Mouse (Mus musculus): ENCODE data around the gene Papss2. TPM values are rescaled to one million over a fixed set of nuclear protein-coding genes. Genes with fewer than 3 reads are reported as not detected.
"Not testable (repeated sequence)": the region's sequence is repeated elsewhere in the genome, so short reads cannot be mapped to it uniquely, and the experiment has no call there.

The Papss2 gene
- polyA plus RNA-seq, 1 experiment = 168 TPM

GRCm38 (mm10) chr19:32648019-32648571 is 52.5 kb downstream of the Papss2 start:
- 51% methylated on average over 10 of the region's 10 CpGs for WGBS
- TF ChIP-seq CTCF (conservative IDR thresholded peaks at IDR 0.05; ENCODE audit: insufficient read depth, insufficient read length, low read depth, low read length) (no peak), POLR2A (IDR thresholded peaks at IDR 0.05; ENCODE audit: low read depth, low read length) (no peak)
- DNase-seq = no peak
- Histone ChIP-seq H3K27ac (ENCODE audit: insufficient read depth, low read depth, low read length) (no peak overlapping the region), H3K27me3 (replicated peaks; ENCODE audit: control insufficient read depth, insufficient read depth, low read length) (no peaks in the 10 kb centered on the region), H3K36me3 (ENCODE audit: control insufficient read depth, insufficient read depth, low read length) (peaks cover 5% of the 10 kb centered on the region), H3K4me3 (ENCODE audit: insufficient read depth, low read depth, low read length) (no peak overlapping the region), H3K4me1 (ENCODE audit: control insufficient read depth, insufficient read depth, low read length) (no peaks in the 10 kb centered on the region)

- no peak overlapping the region for H3K27ac ChIP-seq (ENCODE audit: insufficient read depth, low read depth, low read length)
These were observed 55.5 kb downstream of the Papss2 start for GRCm38 (mm10) chr19:32651046-32651445.

GRCm38 (mm10) chr19:32653122-32653521 is 57.5 kb downstream of the Papss2 start:
- 73% methylated on average over 5 of the region's 5 CpGs for WGBS
- peaks cover 2% of the 10 kb centered on the region; the same call in 1 of the 2 replicates for H3K36me3 ChIP-seq (ENCODE audit: control insufficient read depth, insufficient read depth, low read length)
- no peak overlapping the region for H3K4me3 ChIP-seq (ENCODE audit: insufficient read depth, low read depth, low read length)
- DNase-seq = peak; percentile 24
- H3K27me3 ChIP-seq (replicated peaks; ENCODE audit: control insufficient read depth, insufficient read depth, low read length) = no peaks in the 10 kb centered on the region
- H3K4me1 ChIP-seq (ENCODE audit: control insufficient read depth, insufficient read depth, low read length) = no peaks in the 10 kb centered on the region
- no peak for TF ChIP-seq POLR2A (IDR thresholded peaks at IDR 0.05; ENCODE audit: low read depth, low read length)
- TF ChIP-seq CTCF (conservative IDR thresholded peaks at IDR 0.05; ENCODE audit: insufficient read depth, insufficient read length, low read depth, low read length) = no peak
- peak overlapping the region; percentile 46 for H3K27ac ChIP-seq (ENCODE audit: insufficient read depth, low read depth, low read length)

More at GRCm38 (mm10) chr19:32651046-32651445, 55.5 kb downstream of the Papss2 start:
- DNase-seq = no peak
- H3K36me3 ChIP-seq (ENCODE audit: control insufficient read depth, insufficient read depth, low read length) = peaks cover 2% of the 10 kb centered on the region; the same call in 1 of the 2 replicates
- H3K4me1 ChIP-seq (ENCODE audit: control insufficient read depth, insufficient read depth, low read length) = no peaks in the 10 kb centered on the region
- no peaks in the 10 kb centered on the region for H3K27me3 ChIP-seq (replicated peaks; ENCODE audit: control insufficient read depth, insufficient read depth, low read length)
- 92% methylated on average over 5 of the region's 5 CpGs for WGBS
- no peak overlapping the region for H3K4me3 ChIP-seq (ENCODE audit: insufficient read depth, low read depth, low read length)
- TF ChIP-seq POLR2A (IDR thresholded peaks at IDR 0.05; ENCODE audit: low read depth, low read length) (no peak), CTCF (conservative IDR thresholded peaks at IDR 0.05; ENCODE audit: insufficient read depth, insufficient read length, low read depth, low read length) (no peak)

- 76% methylated on average over 7 of the region's 7 CpGs for WGBS
- Histone ChIP-seq H3K27me3 (replicated peaks; ENCODE audit: control insufficient read depth, insufficient read depth, low read length) (no peaks in the 10 kb centered on the region), H3K4me1 (ENCODE audit: control insufficient read depth, insufficient read depth, low read length) (no peaks in the 10 kb centered on the region), H3K4me3 (ENCODE audit: insufficient read depth, low read depth, low read length) (no peak overlapping the region), H3K27ac (ENCODE audit: insufficient read depth, low read depth, low read length) (peak overlapping the region; percentile 46), H3K36me3 (ENCODE audit: control insufficient read depth, insufficient read depth, low read length) (peaks cover 2% of the 10 kb centered on the region; the same call in 1 of the 2 replicates)
- TF ChIP-seq POLR2A (IDR thresholded peaks at IDR 0.05; ENCODE audit: low read depth, low read length) (no peak), CTCF (conservative IDR thresholded peaks at IDR 0.05; ENCODE audit: insufficient read depth, insufficient read length, low read depth, low read length) (no peak)
- DNase-seq = no peak
These were observed 58.2 kb downstream of the Papss2 start for GRCm38 (mm10) chr19:32653630-32654362.

- Histone ChIP-seq H3K27me3 (replicated peaks; ENCODE audit: control insufficient read depth, insufficient read depth, low read length) (no peaks in the 10 kb centered on the region), H3K27ac (ENCODE audit: insufficient read depth, low read depth, low read length) (no peak overlapping the region), H3K36me3 (ENCODE audit: control insufficient read depth, insufficient read depth, low read length) (peaks cover 4% of the 10 kb centered on the region; the same call in 1 of the 2 replicates), H3K4me3 (ENCODE audit: insufficient read depth, low read depth, low read length) (no peak overlapping the region), H3K4me1 (ENCODE audit: control insufficient read depth, insufficient read depth, low read length) (no peaks in the 10 kb centered on the region; the same call in 1 of the 2 replicates)
- peak; percentile 61 for DNase-seq
- WGBS = 54% methylated on average over 5 of the region's 5 CpGs
- TF ChIP-seq CTCF (conservative IDR thresholded peaks at IDR 0.05; ENCODE audit: insufficient read depth, insufficient read length, low read depth, low read length) (no peak), POLR2A (IDR thresholded peaks at IDR 0.05; ENCODE audit: low read depth, low read length) (no peak)
These were observed 63.8 kb downstream of the Papss2 start for GRCm38 (mm10) chr19:32659346-32659745.

- Histone ChIP-seq H3K4me3 (ENCODE audit: insufficient read depth, low read depth, low read length) (no peak overlapping the region), H3K27ac (ENCODE audit: insufficient read depth, low read depth, low read length) (no peak overlapping the region), H3K36me3 (ENCODE audit: control insufficient read depth, insufficient read depth, low read length) (peaks cover 9% of the 10 kb centered on the region; the same call in 1 of the 2 replicates), H3K4me1 (ENCODE audit: control insufficient read depth, insufficient read depth, low read length) (no peaks in the 10 kb centered on the region; the same call in 1 of the 2 replicates), H3K27me3 (replicated peaks; ENCODE audit: control insufficient read depth, insufficient read depth, low read length) (no peaks in the 10 kb centered on the region)
- TF ChIP-seq CTCF (conservative IDR thresholded peaks at IDR 0.05; ENCODE audit: insufficient read depth, insufficient read length, low read depth, low read length) (no peak), POLR2A (IDR thresholded peaks at IDR 0.05; ENCODE audit: low read depth, low read length) (no peak)
- WGBS = 62% methylated on average over 6 of the region's 6 CpGs
- DNase-seq = peak; percentile 61
These were observed 67.3 kb downstream of the Papss2 start for GRCm38 (mm10) chr19:32662936-32663335.

GRCm38 (mm10) chr19:32665243-32665642 is 69.7 kb downstream of the Papss2 start:
- Histone ChIP-seq H3K27ac (ENCODE audit: insufficient read depth, low read depth, low read length) (no peak overlapping the region), H3K4me3 (ENCODE audit: insufficient read depth, low read depth, low read length) (no peak overlapping the region), H3K36me3 (ENCODE audit: control insufficient read depth, insufficient read depth, low read length) (peaks cover 9% of the 10 kb centered on the region; the same call in 1 of the 2 replicates), H3K4me1 (ENCODE audit: control insufficient read depth, insufficient read depth, low read length) (no peaks in the 10 kb centered on the region; the same call in 1 of the 2 replicates), H3K27me3 (replicated peaks; ENCODE audit: control insufficient read depth, insufficient read depth, low read length) (no peaks in the 10 kb centered on the region)
- DNase-seq = no peak
- 85% methylated on average over 8 of the region's 8 CpGs for WGBS
- no peak for TF ChIP-seq CTCF (conservative IDR thresholded peaks at IDR 0.05; ENCODE audit: insufficient read depth, insufficient read length, low read depth, low read length)
- no peak for TF ChIP-seq POLR2A (IDR thresholded peaks at IDR 0.05; ENCODE audit: low read depth, low read length)

- H3K4me3 ChIP-seq (ENCODE audit: insufficient read depth, low read depth, low read length); H3K27ac ChIP-seq (ENCODE audit: insufficient read depth, low read depth, low read length); DNase-seq; H3K4me1 ChIP-seq (ENCODE audit: control insufficient read depth, insufficient read depth, low read length); H3K27me3 ChIP-seq (replicated peaks; ENCODE audit: control insufficient read depth, insufficient read depth, low read length); H3K36me3 ChIP-seq (ENCODE audit: control insufficient read depth, insufficient read depth, low read length): not testable (repeated sequence)
- WGBS = 91% methylated on average over 1 of the region's 1 CpGs
These were observed 72.2 kb downstream of the Papss2 start for GRCm38 (mm10) chr19:32667830-32668229.
